Mouse (Mus musculus) megakaryocyte, embryonic 14.5 days (primary cell): ENCODE data around the gene Lta.

Source experiments
- FLI1 ChIP-seq: IDR thresholded peaks from 2 replicates; pipeline ENCODE4 v1.6.1; 2012; ENCODE audit warnings: low read length, inconsistent platforms, mixed read lengths
- GATA1 ChIP-seq: IDR thresholded peaks from 3 replicates; pipeline ENCODE4 v1.6.1; 2012; ENCODE audit warnings: mixed read lengths, low read length, inconsistent platforms, borderline replicate concordance

GRCm38 (mm10) chr17:35254241-35255098, 49.3 kb upstream of the Lta start:
- TF ChIP-seq GATA1 (no peak), FLI1 (no peak)
